Mouse (Mus musculus): Measurements from ENCODE around the gene Actc1. TPM values are rescaled to one million over a fixed set of nuclear protein-coding genes. Genes with fewer than 3 reads are reported as not detected.

Gene Actc1
- 1.0 and 1.1 TPM in 2 replicates for polyA plus RNA-seq (2012; rRNA removed)

GRCm38 (mm10) chr2:114052696-114053598 lies at the start of gene Actc1:
Gene Actc1, minus strand, starts transcription at chr2:114053548.

GRCm38 (mm10) chr2:114013295-114013771 lies 40.0 kb downstream of the Actc1 start, which contains the start of gene Gjd2:
Gene Gjd2, minus strand, starts transcription at chr2:114013619.

Other genes with a start within 250 kb of the Actc1 start
- 2.1 and 2.8 TPM in 2 replicates for gene Scg5, start 224.4 kb downstream of the Actc1 start, polyA plus RNA-seq (2012; rRNA removed)
- gene Arhgap11a, start 204.9 kb downstream of the Actc1 start, polyA plus RNA-seq (2012; rRNA removed), result 1.9 TPM in 2 replicates
- not detected in 2 replicates for gene Gjd2, start 39.9 kb downstream of the Actc1 start, polyA plus RNA-seq (2012; rRNA removed)
- gene Aqr, start 133.5 kb upstream of the Actc1 start, polyA plus RNA-seq (2012; rRNA removed), result 20.6 and 22.7 TPM in 2 replicates
- 0.59 and 0.70 TPM in 2 replicates for gene Zfp770, start 147.9 kb upstream of the Actc1 start, polyA plus RNA-seq (2012; rRNA removed)

All from ovary, adult 2 months (tissue).